Mouse (Mus musculus) olfactory bulb, adult 2 months (tissue): ENCODE results near the gene Camta1.

Experiments
- CTCF ChIP-seq: fragments of 200-500 bp; IDR thresholded peaks from 2 replicates; pipeline ENCODE4 v1.5.1; 2012; ENCODE audit warnings: low read depth, mild to moderate bottlenecking, low read length, moderate library complexity; ENCODE audit not compliant: insufficient read depth
- POLR2A ChIP-seq: fragments of 200-500 bp; IDR thresholded peaks from 2 replicates; pipeline ENCODE4 v1.6.1; 2012; ENCODE audit warnings: mild to moderate bottlenecking, low read depth, low read length, moderate library complexity; ENCODE audit not compliant: insufficient read depth

GRCm38 (mm10) chr4:151263052-151263451 lies 598.6 kb downstream of the Camta1 start:
- no peak for TF ChIP-seq CTCF
- TF ChIP-seq POLR2A, result no peak
